Mouse (Mus musculus) spleen, adult 2 months (tissue): ENCODE measurements at regions not wholly inside any gene's neighbourhood (a gene's known extent, or its start where the extent isn't known, plus 50 kb on each side); places are given as distances from the start of the nearest gene placed in this dataset.
"Not testable (repeated sequence)": the region's sequence is repeated elsewhere in the genome, so short reads cannot be mapped to it uniquely, and the experiment has no call there.

Experiments used
- CTCF ChIP-seq: fragments of 200-500 bp; IDR thresholded peaks from 2 replicates; pipeline ENCODE4 v1.5.1; 2011; ENCODE audit warnings: mild to moderate bottlenecking, inconsistent platforms; ENCODE audit not compliant: insufficient read depth, insufficient read length, insufficient replicate concordance; ENCODE audit errors: extremely low read depth
- POLR2A ChIP-seq: fragments of 200-500 bp; IDR thresholded peaks from 2 replicates; pipeline ENCODE4 v1.6.1; 2011; ENCODE audit warnings: low read depth, low read length, inconsistent platforms

DNA sequence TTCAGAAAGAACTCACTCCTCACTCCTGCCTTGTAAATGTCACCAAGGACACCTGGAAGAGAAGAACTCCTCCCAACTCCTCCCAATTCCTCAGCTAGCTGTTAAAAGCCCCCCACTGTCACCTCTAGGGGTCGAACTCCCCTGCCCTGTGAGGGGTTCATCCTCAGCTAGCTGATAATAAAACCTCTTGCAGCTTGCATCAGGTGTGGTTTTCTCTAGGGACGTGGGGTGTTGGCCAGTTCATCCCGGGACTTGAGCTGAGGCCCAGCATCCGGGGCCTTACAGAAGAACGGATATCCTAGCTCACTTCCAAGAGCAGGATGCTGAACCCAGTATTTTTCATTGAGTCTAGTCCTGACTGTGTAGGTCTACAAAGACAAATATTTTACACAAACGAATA, 176.4 kb upstream of the Asap2 start:
- not testable (repeated sequence) for TF ChIP-seq CTCF, POLR2A
